ENCODE assay signal across 22 mouse cellular contexts in genomic region chr9:21622676-21623075, GRCm38 (mm10). TPM values are rescaled to one million over a fixed set of nuclear protein-coding genes. Genes with fewer than 3 reads are reported as not detected.
DNase-seq lines count a peak whose midpoint lies in the region; ATAC-seq and TF ChIP-seq lines count a peak whose summit lies in the region.
"Had no signal": no experiment of that assay in that cellular context is flagged by ENCODE, and none has a peak within 500 bp of the region (broad histone marks: within the 10 kb centered on the region; RNA-seq: fewer than 3 reads in every experiment).

No protein-coding gene starts in this region.

- ATAC-seq in liver, embryonic 13.5 days (ENCODE audit: low read depth) = peak; percentile 66; the same call in 1 of the 2 replicates
- 0 out of 2 replicates have a peak, but pooled peaks have one; percentile 49 for ATAC-seq in liver, embryonic 16.5 days (ENCODE audit: low read depth)
- ATAC-seq: activated CD4-positive, CD25-positive, alpha-beta regulatory T cell, adult 4 months; CD4-positive, CD25-positive, alpha-beta regulatory T cell, adult 4 months; forebrain, embryonic 14.5 days; forebrain, postnatal 0 days had no signal

- TF ChIP-seq POLR2A in MEL (IDR thresholded peaks at IDR 0.05; ENCODE audit: control insufficient read depth in 1 of 2, insufficient read depth in 1 of 2, low read depth in 1 of 2, low read length in 2 of 2, poor library complexity in 1 of 2) = no peak

- H3K79me2 ChIP-seq in MEL (ENCODE audit: control insufficient read depth, insufficient read depth, low read length, poor library complexity) = peaks cover 94% of the 10 kb centered on the region

- no peak overlapping the region for H3K27ac ChIP-seq in MEL (ENCODE audit: control insufficient read depth, low read depth, low read length)
- H3K27ac ChIP-seq in liver, embryonic 13.5 days = no peak overlapping the region
- H3K27ac ChIP-seq in liver, embryonic 16.5 days (ENCODE audit: low read length) = no peak overlapping the region
- H3K27ac ChIP-seq: forebrain, embryonic 10.5 days; gastrocnemius, adult 2 months; hindbrain, embryonic 12.5 days; hindbrain, embryonic 15.5 days had no signal

- H3K36me3 ChIP-seq in MEL (ENCODE audit: control insufficient read depth in 1 of 2, insufficient read depth in 2 of 2, low read length in 2 of 2) = peaks cover 29 to 30% of the 10 kb centered on the region in 2 experiments
- peaks cover 18% of the 10 kb centered on the region for H3K36me3 ChIP-seq in liver, embryonic 13.5 days
- no peaks in the 10 kb centered on the region for H3K36me3 ChIP-seq in liver, embryonic 16.5 days (ENCODE audit: control insufficient read depth, insufficient read depth)
- H3K36me3 ChIP-seq: hindbrain, embryonic 15.5 days had no signal

- peaks cover 5 to 10% of the 10 kb centered on the region in 2 experiments for H3K4me1 ChIP-seq in MEL (ENCODE audit: control insufficient read depth in 1 of 2, insufficient read depth in 2 of 2, low read length in 2 of 2)
- peaks cover 60% of the 10 kb centered on the region for H3K4me1 ChIP-seq in liver, embryonic 13.5 days (replicated peaks)
- H3K4me1 ChIP-seq in liver, embryonic 16.5 days (ENCODE audit: control insufficient read depth, low read depth, low read length) = peaks cover 13% of the 10 kb centered on the region

- DNase-seq in MEL (ENCODE audit: low read depth, low spot score) = no peak
- no peak for DNase-seq in liver, embryonic 13.5 days
- DNase-seq in neural tube, embryonic 10.5 days (ENCODE audit: extremely low spot score, low spot score) = no peak
- DNase-seq in cerebellum, postnatal 10 days = no peak
- no peak for DNase-seq in right cerebral cortex, adult 18-20 months
- DNase-seq: adrenal gland, adult 8-10 months; adrenal gland, postnatal 25 days; cerebellum, adult 11-12 months; cerebellum, adult 8-10 months; cerebellum, postnatal 14 days; forebrain, postnatal 0 days; gastrocnemius, adult 2 months; gastrocnemius, postnatal 14 days; heart, adult 11 months had no signal

- 69% methylated on average over 1 of the region's 1 CpGs for WGBS in liver, embryonic 13.5 days (ENCODE audit: insufficient replicate concordance)
- WGBS in liver, embryonic 16.5 days (ENCODE audit: insufficient replicate concordance) = 69% methylated on average over 1 of the region's 1 CpGs

- H3K4me3 ChIP-seq in MEL (ENCODE audit: control insufficient read depth in 1 of 2, insufficient read depth in 1 of 2, low read depth in 2 of 2, low read length in 2 of 2) = no peak overlapping the region
- no peak overlapping the region for H3K4me3 ChIP-seq in liver, embryonic 13.5 days (replicated peaks)
- no peak overlapping the region for H3K4me3 ChIP-seq in liver, embryonic 16.5 days (ENCODE audit: low read depth, low read length)
- H3K4me3 ChIP-seq: forebrain, embryonic 10.5 days; gastrocnemius, adult 2 months; hindbrain, embryonic 12.5 days; hindbrain, embryonic 15.5 days had no signal

- no peak; a peak in 1 of 6 replicates for TF ChIP-seq CTCF in MEL (IDR thresholded peaks at IDR 0.05 in 2 of 3, conservative IDR thresholded peaks at IDR 0.05 in 1 of 3; ENCODE audit: control insufficient read depth in 1 of 3, insufficient read depth in 1 of 3, low read depth in 2 of 3, low read length in 3 of 3, poor library complexity in 1 of 3, severe bottlenecking in 1 of 3)

- H3K27me3 ChIP-seq in MEL (ENCODE audit: control insufficient read depth in 1 of 2, insufficient read depth in 2 of 2, low read length in 2 of 2) = no peaks in the 10 kb centered on the region
- H3K27me3 ChIP-seq in liver, embryonic 13.5 days = no peaks in the 10 kb centered on the region
- H3K27me3 ChIP-seq in liver, embryonic 16.5 days (ENCODE audit: control insufficient read depth, insufficient read depth, low read depth, low read length) = no peaks in the 10 kb centered on the region
- H3K27me3 ChIP-seq: hindbrain, embryonic 12.5 days; hindbrain, embryonic 15.5 days had no signal

- no peak for TF ChIP-seq EP300 in MEL (IDR thresholded peaks at IDR 0.05; ENCODE audit: low read depth in 1 of 2, low read length in 2 of 2)

- H3K4me2 ChIP-seq in liver, embryonic 13.5 days = no peak overlapping the region
- H3K4me2 ChIP-seq in liver, embryonic 16.5 days (ENCODE audit: low read depth, low read length) = no peak overlapping the region
- H3K4me2 ChIP-seq: heart, embryonic 11.5 days; hindbrain, embryonic 12.5 days; hindbrain, embryonic 15.5 days had no signal

- H3K9me3 ChIP-seq in MEL (replicated peaks; ENCODE audit: insufficient read depth, low read length) = no peaks in the 10 kb centered on the region
- H3K9me3 ChIP-seq in liver, embryonic 13.5 days (replicated peaks) = no peaks in the 10 kb centered on the region
- H3K9me3 ChIP-seq in liver, embryonic 16.5 days (replicated peaks; ENCODE audit: control insufficient read depth, low read length) = no peaks in the 10 kb centered on the region
- H3K9me3 ChIP-seq: forebrain, embryonic 10.5 days; hindbrain, embryonic 12.5 days; hindbrain, embryonic 15.5 days had no signal

- H3K9ac ChIP-seq in MEL (ENCODE audit: control insufficient read depth, low read depth, low read length, poor library complexity, severe bottlenecking) = no peak overlapping the region
- no peak overlapping the region for H3K9ac ChIP-seq in liver, embryonic 13.5 days
- H3K9ac ChIP-seq in liver, embryonic 16.5 days (ENCODE audit: low read depth, low read length) = no peak overlapping the region
- H3K9ac ChIP-seq: forebrain, postnatal 0 days; hindbrain, embryonic 12.5 days; hindbrain, embryonic 15.5 days had no signal

- no peak for TF ChIP-seq RAD21 in MEL (IDR thresholded peaks at IDR 0.05; ENCODE audit: low read depth, low read length)

TF ChIP-seq in MEL, 35 proteins besides CTCF, POLR2A, EP300 and RAD21:
- TF ChIP-seq NELFE (IDR thresholded peaks at IDR 0.05; ENCODE audit: low read depth, low read length) = no peak
- peak; percentile 72 for TF ChIP-seq GATA1 (IDR thresholded peaks at IDR 0.05; ENCODE audit: low read depth, low read length)
TF ChIP-seq in MEL: peak in this region for 1.

RNA-seq across cellular contexts. Expression of gene Smarca4, which starts 6.7 kb away (rescaled TPM):
- 249 and 263 TPM in 2 replicates for total RNA-seq in MEL (2012; rRNA removed)
- polyA plus RNA-seq in MEL (2012; ENCODE audit: insufficient read depth in 1 of 2, insufficient read length in 2 of 2, low read depth in 1 of 2, low replicate concordance in 2 of 2, missing spikeins in 1 of 2) = 100 to 1,000 TPM in 1 of 2 experiments, 10 to 100 TPM in 1; 71.4 to 381 TPM
- 26.5 and 29.5 TPM in 2 replicates for polyA plus RNA-seq in liver, embryonic 13.5 days (2015; fragmentation: Nextera tagmentation; extraction: Ambion mirVana)
- 20.2 and 23.4 TPM in 2 replicates for polyA plus RNA-seq in liver, embryonic 16.5 days (2015; fragmentation: Nextera tagmentation; extraction: Ambion mirVana)

RNA-seq across cellular contexts. Expression of gene Yipf2, which starts 30.0 kb away (rescaled TPM):
- total RNA-seq in MEL (2012; rRNA removed) = 22.8 and 24.0 TPM in 2 replicates
- 10 to 100 TPM in 1 of 2 experiments, not detected in 1; 84.9 TPM for polyA plus RNA-seq in MEL (2012; ENCODE audit: insufficient read depth in 1 of 2, insufficient read length in 2 of 2, low read depth in 1 of 2, low replicate concordance in 2 of 2, missing spikeins in 1 of 2)
- 8.8 and 10.2 TPM in 2 replicates for polyA plus RNA-seq in liver, embryonic 13.5 days (2015; fragmentation: Nextera tagmentation; extraction: Ambion mirVana)
- polyA plus RNA-seq in liver, embryonic 16.5 days (2015; fragmentation: Nextera tagmentation; extraction: Ambion mirVana) = 11.5 and 12.5 TPM in 2 replicates

RNA-seq across cellular contexts. Expression of gene Timm29, which starts 30.2 kb away (rescaled TPM):
- total RNA-seq in MEL (2012; rRNA removed) = 74.1 and 87.9 TPM in 2 replicates
- 100 to 1,000 TPM in 1 of 2 experiments, 10 to 100 TPM in 1; 45.8 to 163 TPM for polyA plus RNA-seq in MEL (2012; ENCODE audit: insufficient read depth in 1 of 2, insufficient read length in 2 of 2, low read depth in 1 of 2, low replicate concordance in 2 of 2, missing spikeins in 1 of 2)
- 17.7 and 21.5 TPM in 2 replicates for polyA plus RNA-seq in liver, embryonic 13.5 days (2015; fragmentation: Nextera tagmentation; extraction: Ambion mirVana)
- 13.9 and 14.1 TPM in 2 replicates for polyA plus RNA-seq in liver, embryonic 16.5 days (2015; fragmentation: Nextera tagmentation; extraction: Ambion mirVana)
